Mouse (Mus musculus) kidney, adult 2 months (tissue): ENCODE measurements at regions not wholly inside any gene's neighbourhood (a gene's known extent, or its start where the extent isn't known, plus 50 kb on each side); places are given as distances from the start of the nearest gene placed in this dataset.

ENCODE experiments used
- DNase-seq: peaks from one replicate; pipeline ENCODE4 v3.0.0; 2021
- H3K27ac ChIP-seq: fragments of 200-500 bp; 2 replicates; pipeline ENCODE4 v1.5.1; 2012; ENCODE audit warnings: low read depth, low read length, control low read depth, inconsistent platforms; ENCODE audit not compliant: insufficient read depth
- H3K27me3 ChIP-seq: fragments of 200-500 bp; replicated peaks from 2 replicates; pipeline ENCODE4 v1.6.1; 2012; ENCODE audit warnings: mild to moderate bottlenecking, moderate library complexity, low read length, inconsistent platforms; ENCODE audit not compliant: control insufficient read depth, insufficient read depth
- H3K36me3 ChIP-seq: fragments of 200-500 bp; 2 replicates; pipeline ENCODE4 v1.6.1; 2012; ENCODE audit warnings: mild to moderate bottlenecking, moderate library complexity, low read length, inconsistent platforms; ENCODE audit not compliant: control insufficient read depth, insufficient read depth
- H3K4me1 ChIP-seq: fragments of 200-500 bp; 2 replicates; pipeline ENCODE4 v1.6.1; 2011; ENCODE audit warnings: low read length; ENCODE audit not compliant: control insufficient read depth, insufficient read depth
- H3K4me3 ChIP-seq: fragments of 200-500 bp; 2 replicates; pipeline ENCODE4 v1.5.1; 2011; ENCODE audit warnings: mild to moderate bottlenecking, low read depth, low read length, control low read depth; ENCODE audit not compliant: insufficient read depth
- CTCF ChIP-seq: fragments of 200-500 bp; conservative IDR thresholded peaks from 2 replicates; pipeline ENCODE4 v1.5.1; 2011; ENCODE audit warnings: low read depth, mild to moderate bottlenecking, control low read depth, low read length, moderate library complexity, mixed read lengths; ENCODE audit not compliant: insufficient read depth, insufficient read length
- POLR2A ChIP-seq: fragments of 200-500 bp; IDR thresholded peaks from one replicate; pipeline ENCODE4 v1.6.1; 2011; ENCODE audit warnings: low read depth, low read length, control low read depth
- WGBS: fragments of 180-500 bp; shearing (Covaris S2); methylation state at CpG from one replicate; pipeline ENCODE4 v1.1.7; 2018; 5-methylcytosine and 5-hydroxymethylcytosine counted together

DNA sequence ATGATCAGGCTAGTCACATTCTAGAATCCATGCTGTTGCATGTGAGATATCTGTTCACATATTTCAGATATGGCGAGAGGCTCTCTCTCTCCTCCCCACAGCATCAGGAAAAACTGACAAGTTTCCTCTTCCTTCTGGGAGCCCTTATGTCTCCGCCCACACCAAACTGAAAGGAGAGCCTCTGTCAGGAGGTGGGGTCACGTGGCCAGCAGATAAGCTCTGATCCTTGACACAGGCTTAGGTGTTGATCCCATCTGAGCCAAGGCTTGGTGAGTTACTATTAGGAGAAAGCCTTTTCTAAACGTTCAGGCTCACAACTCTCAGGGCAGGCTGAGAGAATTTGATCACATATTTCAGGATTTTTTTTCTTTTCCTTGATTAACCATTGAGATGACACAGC is 143.6 kb upstream of the Tapt1 start:
- no peaks in the 10 kb centered on the region for H3K36me3 ChIP-seq
- no peak for DNase-seq
- TF ChIP-seq CTCF (no peak), POLR2A (no peak)
- no peak overlapping the region for H3K27ac ChIP-seq
- H3K4me1 ChIP-seq = no peaks in the 10 kb centered on the region
- no peak overlapping the region for H3K4me3 ChIP-seq
- H3K27me3 ChIP-seq = no peaks in the 10 kb centered on the region
- WGBS = 32% methylated on average over 4 of the region's 4 CpGs

DNA sequence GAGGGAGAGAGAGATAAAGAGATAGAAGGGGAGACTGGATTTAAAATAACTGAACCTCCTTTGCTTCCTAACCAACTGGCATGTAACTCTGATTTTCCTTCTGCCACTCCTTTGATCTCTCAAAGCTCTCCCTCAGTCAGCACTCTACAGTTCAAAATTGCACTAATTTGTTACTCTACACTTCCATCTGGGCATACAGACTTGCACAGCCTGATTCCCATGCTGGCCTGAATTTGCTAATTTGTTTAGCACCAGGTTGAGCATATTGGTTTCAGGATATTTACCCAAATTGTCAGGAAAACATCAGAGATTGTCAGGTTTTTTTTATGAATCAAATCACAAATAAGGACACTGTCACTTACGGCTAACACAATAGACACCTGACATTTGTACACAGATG is 125.9 kb upstream of the Tapt1 start:
- Histone ChIP-seq H3K36me3 (no peaks in the 10 kb centered on the region), H3K27me3 (no peaks in the 10 kb centered on the region), H3K4me1 (no peaks in the 10 kb centered on the region), H3K4me3 (no peak overlapping the region), H3K27ac (no peak overlapping the region)
- DNase-seq = no peak
- 100% methylated on average over 1 of the region's 1 CpGs for WGBS
- no peak for TF ChIP-seq POLR2A
- no peak for TF ChIP-seq CTCF

DNA sequence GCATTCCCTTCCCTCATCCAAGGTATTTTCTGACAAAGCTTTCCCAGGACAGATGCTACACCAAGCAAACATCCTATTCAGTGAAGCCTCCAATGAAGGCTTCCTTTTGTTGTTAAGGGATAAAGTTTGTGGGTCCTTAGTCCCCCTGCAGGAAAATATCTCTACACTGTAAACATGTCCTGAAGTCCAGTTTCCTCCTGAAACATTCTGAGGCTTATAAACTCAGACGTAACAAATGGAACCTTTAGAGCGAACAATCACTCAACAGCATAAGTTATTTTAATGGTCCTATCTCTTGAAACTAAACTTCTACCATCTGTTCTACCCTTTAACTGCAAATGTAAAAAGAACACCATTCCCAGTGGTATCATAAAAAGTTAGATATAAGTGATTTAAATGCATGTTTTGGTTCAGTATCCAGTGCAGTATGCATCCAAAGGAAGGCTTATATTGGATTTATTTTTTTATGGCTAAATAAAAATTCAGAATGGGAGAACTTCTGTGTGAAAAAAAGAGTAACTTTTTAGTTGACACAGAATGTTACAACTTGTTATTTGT is 115.1 kb upstream of the Tapt1 start:
- no peak overlapping the region for H3K27ac ChIP-seq
- H3K27me3 ChIP-seq = no peaks in the 10 kb centered on the region
- no peaks in the 10 kb centered on the region; the same call in 1 of the 2 replicates for H3K4me1 ChIP-seq
- 76% methylated on average over 2 of the region's 2 CpGs for WGBS
- TF ChIP-seq POLR2A = no peak
- TF ChIP-seq CTCF = no peak
- no peak for DNase-seq
- H3K4me3 ChIP-seq = no peak overlapping the region
- H3K36me3 ChIP-seq = no peaks in the 10 kb centered on the region

DNA sequence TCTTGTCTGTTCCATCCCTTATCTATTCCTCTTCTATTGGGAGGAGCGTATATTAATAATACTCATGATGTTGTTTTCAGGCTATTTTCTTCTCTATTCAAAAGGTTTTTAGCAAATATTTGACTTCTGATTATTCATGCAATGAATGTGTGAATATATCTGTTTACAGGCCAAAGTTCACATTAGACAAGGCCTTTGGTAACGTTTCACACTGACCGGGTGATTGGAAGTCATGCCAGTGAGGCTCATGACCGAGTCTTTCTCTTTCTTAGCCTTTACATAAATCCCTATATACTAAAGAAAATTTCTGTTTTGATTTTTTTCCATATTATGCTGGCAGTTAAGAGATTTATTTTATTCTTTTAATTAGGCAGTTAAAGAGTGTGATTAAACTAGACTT is 112.2 kb upstream of the Tapt1 start:
- no peak for TF ChIP-seq POLR2A
- TF ChIP-seq CTCF = no peak
- peak; percentile 58 for DNase-seq
- H3K4me3 ChIP-seq = no peak overlapping the region
- no peak overlapping the region for H3K27ac ChIP-seq
- 57% methylated on average over 4 of the region's 4 CpGs for WGBS
- H3K27me3 ChIP-seq = no peaks in the 10 kb centered on the region
- H3K4me1 ChIP-seq = no peaks in the 10 kb centered on the region; the same call in 1 of the 2 replicates
- H3K36me3 ChIP-seq = no peaks in the 10 kb centered on the region

DNA sequence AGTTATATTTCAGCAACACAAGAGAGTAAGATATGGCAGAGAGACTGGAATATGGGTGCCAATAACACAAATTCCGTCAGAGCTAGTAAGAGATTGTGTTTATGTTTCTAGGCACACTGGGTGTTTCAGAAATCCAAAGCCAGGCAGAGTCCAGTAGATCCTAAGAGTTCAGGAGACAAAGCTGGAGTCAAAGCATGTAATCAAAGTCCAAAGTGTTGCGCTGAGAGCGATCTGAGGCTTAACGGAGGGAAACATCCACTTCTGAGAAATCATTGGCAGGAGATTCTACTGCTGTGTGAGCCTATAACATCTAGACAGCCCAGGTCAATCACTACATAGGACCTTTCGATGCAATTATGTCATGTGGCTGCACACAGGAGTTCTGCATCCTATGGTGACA is 109.3 kb upstream of the Tapt1 start:
- Histone ChIP-seq H3K27me3 (no peaks in the 10 kb centered on the region), H3K27ac (no peak overlapping the region), H3K4me1 (no peaks in the 10 kb centered on the region; the same call in 1 of the 2 replicates), H3K36me3 (no peaks in the 10 kb centered on the region), H3K4me3 (no peak overlapping the region)
- no peak for TF ChIP-seq CTCF
- 67% methylated on average over 5 of the region's 5 CpGs for WGBS
- peak; percentile 83 for DNase-seq

DNA sequence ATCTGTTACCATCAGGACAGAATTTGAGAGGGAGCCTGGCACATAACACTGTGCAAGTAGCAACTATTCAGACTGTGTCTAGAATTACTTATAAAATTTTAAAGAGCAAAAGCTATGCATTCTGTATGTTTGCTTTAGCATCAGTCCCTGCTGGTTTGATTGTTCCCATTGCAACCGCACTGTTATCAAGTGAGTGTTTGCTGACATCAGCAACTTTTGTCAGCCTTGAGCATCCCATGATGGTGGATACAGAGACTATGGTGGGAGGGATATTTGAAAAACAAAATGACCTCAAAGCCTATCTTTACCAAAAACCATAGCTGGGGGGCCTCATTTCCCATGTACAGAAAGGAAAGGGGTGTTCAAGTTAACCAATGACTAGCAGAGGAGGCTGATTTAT is 93.2 kb upstream of the Tapt1 start:
- 100% methylated on average over 1 of the region's 1 CpGs for WGBS

DNA sequence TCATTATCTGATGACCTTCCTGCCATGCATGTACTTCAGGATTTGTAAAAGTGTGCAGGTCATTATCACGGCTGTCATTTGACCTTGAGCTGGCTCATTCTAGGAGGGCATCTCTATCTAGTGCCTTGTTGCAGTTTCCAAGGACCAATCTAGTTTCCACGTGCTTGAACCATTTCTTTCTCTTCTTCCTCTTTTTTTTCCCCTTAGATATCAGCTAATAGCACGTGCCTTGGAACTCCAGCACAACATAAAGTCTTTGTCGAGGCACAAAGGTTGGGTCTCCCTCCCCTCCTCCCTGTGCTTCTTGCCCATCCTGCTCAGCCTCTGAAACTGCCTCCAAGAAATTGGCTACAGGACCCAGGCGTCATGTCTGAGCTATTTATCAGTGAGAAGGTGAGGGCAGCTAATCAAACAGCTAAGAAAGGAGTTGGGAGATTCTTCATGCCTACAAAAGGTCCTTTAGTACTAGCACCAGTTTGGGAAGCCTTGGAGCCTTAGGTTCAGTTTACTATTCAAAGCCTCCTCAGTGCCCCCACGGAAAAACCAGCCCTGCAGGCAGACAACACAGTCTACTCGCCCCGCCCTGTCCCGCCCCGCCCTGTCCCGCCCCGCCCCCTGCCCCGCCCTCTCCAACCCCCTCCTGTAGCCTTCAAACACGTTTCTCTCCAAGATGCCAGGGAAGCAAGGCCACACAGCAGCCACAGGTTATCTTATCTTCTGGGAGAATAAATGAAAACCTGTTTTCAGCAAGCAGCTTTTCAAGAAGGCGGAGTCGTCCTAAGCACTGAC is 80.5 kb upstream of the Tapt1 start:
- WGBS = 28% methylated on average over 16 of the region's 16 CpGs
- no peak for TF ChIP-seq CTCF
- TF ChIP-seq POLR2A = no peak
- no peaks in the 10 kb centered on the region for H3K36me3 ChIP-seq
- H3K4me1 ChIP-seq = no peaks in the 10 kb centered on the region
- no peak overlapping the region for H3K27ac ChIP-seq
- H3K27me3 ChIP-seq = no peaks in the 10 kb centered on the region; the same call in 1 of the 2 replicates
- no peak for DNase-seq
- H3K4me3 ChIP-seq = no peak overlapping the region

More for the DNA sequence above, 93.2 kb upstream of the Tapt1 start:
- no peak overlapping the region for H3K27ac ChIP-seq
- H3K36me3 ChIP-seq = no peaks in the 10 kb centered on the region
- H3K4me1 ChIP-seq = no peaks in the 10 kb centered on the region
- TF ChIP-seq CTCF (no peak), POLR2A (no peak)
- H3K27me3 ChIP-seq = no peaks in the 10 kb centered on the region
- DNase-seq = no peak
- H3K4me3 ChIP-seq = no peak overlapping the region
